Mouse (Mus musculus): ENCODE results near the gene Setmar. TPM values are rescaled to one million over a fixed set of nuclear protein-coding genes. Genes with fewer than 3 reads are reported as not detected.

Setmar gene
- polyA plus RNA-seq, 1 experiment = 1.7 TPM

GRCm38 (mm10) chr6:108092646-108093045 lies 27.8 kb downstream of the Setmar start:
- no peaks in the 10 kb centered on the region for H3K79me2 ChIP-seq (ENCODE audit: control insufficient read depth, insufficient read depth)
- no peak overlapping the region for H3ac ChIP-seq (ENCODE audit: control insufficient read depth, insufficient read length)
- no peak overlapping the region for H3K4me3 ChIP-seq
- TF ChIP-seq E2F4 (IDR thresholded peaks at IDR 0.05; ENCODE audit: insufficient read depth) = no peak
- TF ChIP-seq TCF12 (IDR thresholded peaks at IDR 0.05; ENCODE audit: insufficient read depth, poor library complexity, severe bottlenecking) = no peak
- TF ChIP-seq POLR2A (IDR thresholded peaks at IDR 0.05; ENCODE audit: insufficient read length, low read depth) = no peak
- no peak for TF ChIP-seq MYOG (IDR thresholded peaks at IDR 0.05; ENCODE audit: control insufficient read depth in 1 of 3, insufficient read depth in 1 of 3, insufficient read length in 2 of 3, low read depth in 2 of 3)
- no peak for TF ChIP-seq CEBPB (IDR thresholded peaks at IDR 0.05; ENCODE audit: insufficient read depth, poor library complexity, severe bottlenecking)
- TF ChIP-seq MYOD1 (IDR thresholded peaks at IDR 0.05; ENCODE audit: control insufficient read depth in 1 of 3, insufficient read length in 2 of 3, low read depth in 2 of 3) = no peak
- no peak for TF ChIP-seq USF1 (IDR thresholded peaks at IDR 0.05; ENCODE audit: low read depth)
- TF ChIP-seq POLR2AphosphoS2 (IDR thresholded peaks at IDR 0.05; ENCODE audit: insufficient read length, low read depth) = no peak
- TF ChIP-seq REST (IDR thresholded peaks at IDR 0.05; ENCODE audit: insufficient read depth, insufficient read length) = no peak
- TF ChIP-seq TCF3 (IDR thresholded peaks at IDR 0.05; ENCODE audit: insufficient read length, low read depth) = no peak
- TF ChIP-seq MAX (IDR thresholded peaks at IDR 0.05; ENCODE audit: low read depth) = no peak
- no peak for TF ChIP-seq SRF (IDR thresholded peaks at IDR 0.05; ENCODE audit: control insufficient read depth, insufficient read length, low read depth)
- no peak overlapping the region for H3K4me2 ChIP-seq (ENCODE audit: low read depth)
- H3K27me3 ChIP-seq (ENCODE audit: control insufficient read depth, insufficient read depth, insufficient read length) = no peaks in the 10 kb centered on the region
- no peaks in the 10 kb centered on the region for H3K36me3 ChIP-seq (ENCODE audit: control insufficient read depth, insufficient read depth)

GRCm38 (mm10) chr6:108093449-108093848 lies 28.6 kb downstream of the Setmar start:
- TF ChIP-seq POLR2A (IDR thresholded peaks at IDR 0.05; ENCODE audit: insufficient read length, low read depth) (no peak), MYOD1 (IDR thresholded peaks at IDR 0.05; ENCODE audit: control insufficient read depth in 1 of 3, insufficient read length in 2 of 3, low read depth in 2 of 3) (no peak), TCF3 (IDR thresholded peaks at IDR 0.05; ENCODE audit: insufficient read length, low read depth) (no peak), CEBPB (IDR thresholded peaks at IDR 0.05; ENCODE audit: insufficient read depth, poor library complexity, severe bottlenecking) (no peak), POLR2AphosphoS2 (IDR thresholded peaks at IDR 0.05; ENCODE audit: insufficient read length, low read depth) (no peak), SRF (IDR thresholded peaks at IDR 0.05; ENCODE audit: control insufficient read depth, insufficient read length, low read depth) (no peak), E2F4 (IDR thresholded peaks at IDR 0.05; ENCODE audit: insufficient read depth) (no peak), REST (IDR thresholded peaks at IDR 0.05; ENCODE audit: insufficient read depth, insufficient read length) (no peak), MAX (IDR thresholded peaks at IDR 0.05; ENCODE audit: low read depth) (no peak), TCF12 (IDR thresholded peaks at IDR 0.05; ENCODE audit: insufficient read depth, poor library complexity, severe bottlenecking) (no peak), USF1 (IDR thresholded peaks at IDR 0.05; ENCODE audit: low read depth) (no peak), MYOG (IDR thresholded peaks at IDR 0.05; ENCODE audit: control insufficient read depth in 1 of 3, insufficient read depth in 1 of 3, insufficient read length in 2 of 3, low read depth in 2 of 3) (no peak)
- Histone ChIP-seq H3K27me3 (ENCODE audit: control insufficient read depth, insufficient read depth, insufficient read length) (no peaks in the 10 kb centered on the region), H3K79me2 (ENCODE audit: control insufficient read depth, insufficient read depth) (no peaks in the 10 kb centered on the region), H3ac (ENCODE audit: control insufficient read depth, insufficient read length) (no peak overlapping the region), H3K36me3 (ENCODE audit: control insufficient read depth, insufficient read depth) (no peaks in the 10 kb centered on the region), H3K4me2 (ENCODE audit: low read depth) (no peak overlapping the region), H3K4me3 (no peak overlapping the region)

GRCm38 (mm10) chr6:108095445-108095844 lies 30.6 kb downstream of the Setmar start:
- H3ac ChIP-seq (ENCODE audit: control insufficient read depth, insufficient read length) = no peak overlapping the region
- no peaks in the 10 kb centered on the region for H3K36me3 ChIP-seq (ENCODE audit: control insufficient read depth, insufficient read depth)
- H3K4me3 ChIP-seq = no peak overlapping the region
- H3K4me2 ChIP-seq (ENCODE audit: low read depth) = no peak overlapping the region
- H3K79me2 ChIP-seq (ENCODE audit: control insufficient read depth, insufficient read depth) = no peaks in the 10 kb centered on the region
- no peaks in the 10 kb centered on the region for H3K27me3 ChIP-seq (ENCODE audit: control insufficient read depth, insufficient read depth, insufficient read length)
- no peak for TF ChIP-seq POLR2AphosphoS2 (IDR thresholded peaks at IDR 0.05; ENCODE audit: insufficient read length, low read depth)
- TF ChIP-seq MYOG (IDR thresholded peaks at IDR 0.05; ENCODE audit: control insufficient read depth in 1 of 3, insufficient read depth in 1 of 3, insufficient read length in 2 of 3, low read depth in 2 of 3) = no peak
- TF ChIP-seq REST (IDR thresholded peaks at IDR 0.05; ENCODE audit: insufficient read depth, insufficient read length) = no peak
- no peak for TF ChIP-seq POLR2A (IDR thresholded peaks at IDR 0.05; ENCODE audit: insufficient read length, low read depth)
- no peak for TF ChIP-seq MAX (IDR thresholded peaks at IDR 0.05; ENCODE audit: low read depth)
- TF ChIP-seq USF1 (IDR thresholded peaks at IDR 0.05; ENCODE audit: low read depth) = no peak
- no peak for TF ChIP-seq MYOD1 (IDR thresholded peaks at IDR 0.05; ENCODE audit: control insufficient read depth in 1 of 3, insufficient read length in 2 of 3, low read depth in 2 of 3)
- no peak for TF ChIP-seq SRF (IDR thresholded peaks at IDR 0.05; ENCODE audit: control insufficient read depth, insufficient read length, low read depth)
- TF ChIP-seq TCF12 (IDR thresholded peaks at IDR 0.05; ENCODE audit: insufficient read depth, poor library complexity, severe bottlenecking) = no peak
- TF ChIP-seq CEBPB (IDR thresholded peaks at IDR 0.05; ENCODE audit: insufficient read depth, poor library complexity, severe bottlenecking) = no peak

- Histone ChIP-seq H3K4me2 (ENCODE audit: low read depth) (peak overlapping the region; percentile 57), H3K79me2 (ENCODE audit: control insufficient read depth, insufficient read depth) (no peaks in the 10 kb centered on the region), H3K27me3 (ENCODE audit: control insufficient read depth, insufficient read depth, insufficient read length) (no peaks in the 10 kb centered on the region), H3ac (ENCODE audit: control insufficient read depth, insufficient read length) (no peak overlapping the region), H3K36me3 (ENCODE audit: control insufficient read depth, insufficient read depth) (no peaks in the 10 kb centered on the region), H3K4me3 (no peak overlapping the region)
- TF ChIP-seq SRF (IDR thresholded peaks at IDR 0.05; ENCODE audit: control insufficient read depth, insufficient read length, low read depth) (no peak), USF1 (IDR thresholded peaks at IDR 0.05; ENCODE audit: low read depth) (no peak), REST (IDR thresholded peaks at IDR 0.05; ENCODE audit: insufficient read depth, insufficient read length) (no peak), MAX (IDR thresholded peaks at IDR 0.05; ENCODE audit: low read depth) (no peak), E2F4 (IDR thresholded peaks at IDR 0.05; ENCODE audit: insufficient read depth) (no peak), POLR2AphosphoS2 (IDR thresholded peaks at IDR 0.05; ENCODE audit: insufficient read length, low read depth) (no peak), MYOD1 (IDR thresholded peaks at IDR 0.05; ENCODE audit: control insufficient read depth in 1 of 3, insufficient read length in 2 of 3, low read depth in 2 of 3) (no peak), MYOG (IDR thresholded peaks at IDR 0.05; ENCODE audit: control insufficient read depth in 1 of 3, insufficient read depth in 1 of 3, insufficient read length in 2 of 3, low read depth in 2 of 3) (no peak), TCF12 (IDR thresholded peaks at IDR 0.05; ENCODE audit: insufficient read depth, poor library complexity, severe bottlenecking) (no peak), TCF3 (IDR thresholded peaks at IDR 0.05; ENCODE audit: insufficient read length, low read depth) (no peak), POLR2A (IDR thresholded peaks at IDR 0.05; ENCODE audit: insufficient read length, low read depth) (no peak), CEBPB (IDR thresholded peaks at IDR 0.05; ENCODE audit: insufficient read depth, poor library complexity, severe bottlenecking) (no peak)
Measured at GRCm38 (mm10) chr6:108098171-108098845, 33.5 kb downstream of the Setmar start.
